Mouse (Mus musculus): ENCODE results near the gene LTO1. TPM values are rescaled to one million over a fixed set of nuclear protein-coding genes. Genes with fewer than 3 reads are reported as not detected.
A peak's percentile ranks its signal among the peaks of the same experiment; 100 is the strongest.
"Not testable (repeated sequence)": the region's sequence is repeated elsewhere in the genome, so short reads cannot be mapped to it uniquely, and the experiment has no call there.

The LTO1 gene
- polyA plus RNA-seq, 1 experiment, result 21.2 TPM

DNA sequence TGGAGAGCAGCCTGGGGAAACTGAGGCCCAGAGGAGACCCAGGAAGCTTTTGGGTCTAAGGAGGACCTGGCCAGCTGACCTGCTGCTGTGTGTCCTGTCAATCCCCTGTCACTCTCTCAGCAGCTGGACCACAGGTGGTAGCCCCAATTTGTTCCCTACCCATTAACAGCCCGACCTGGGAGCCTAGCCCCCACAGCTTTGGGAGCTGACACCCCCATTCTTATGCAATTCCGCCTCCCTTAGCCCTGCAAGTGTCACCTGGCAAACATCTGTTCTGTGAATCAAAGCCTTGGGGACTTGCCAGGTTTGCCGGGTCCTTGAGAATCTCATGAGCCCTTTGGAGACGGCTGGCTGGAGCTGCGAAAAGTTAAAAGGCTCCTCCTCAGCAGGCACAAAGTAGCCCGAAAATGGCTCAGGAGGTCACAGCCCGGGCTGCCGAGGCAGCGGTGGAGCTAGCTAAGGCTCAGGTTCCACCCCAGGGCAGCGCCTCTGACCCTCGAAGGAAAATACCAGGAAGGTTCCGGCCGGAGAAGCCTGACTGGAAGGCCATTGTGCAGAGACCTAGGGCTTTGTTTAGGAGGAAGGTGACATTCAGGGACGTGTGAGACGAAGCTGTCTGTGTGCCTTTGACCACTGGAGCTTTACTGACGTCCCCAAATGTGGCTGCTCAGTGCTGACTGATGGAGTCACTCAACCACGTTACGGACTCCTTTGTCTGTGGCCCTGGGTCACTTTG is 26.2 kb upstream of the LTO1 start:
- H3K4me1 ChIP-seq (ENCODE audit: control insufficient read depth, insufficient read depth, low read length), result no peaks in the 10 kb centered on the region
- no peak overlapping the region for H3K27ac ChIP-seq (ENCODE audit: insufficient read depth, low read length)
- TF ChIP-seq CTCF (IDR thresholded peaks at IDR 0.05; ENCODE audit: borderline replicate concordance, insufficient read depth, low read length) (no peak), POLR2A (IDR thresholded peaks at IDR 0.05; ENCODE audit: low read depth, low read length) (no peak)
- no peak overlapping the region for H3K4me3 ChIP-seq (ENCODE audit: insufficient read depth, low read length)

GRCm38 (mm10) chr7:144890661-144891060 is 24.2 kb upstream of the LTO1 start:
- H3K4me1 ChIP-seq (ENCODE audit: control insufficient read depth, insufficient read depth, low read length); H3K27ac ChIP-seq (ENCODE audit: insufficient read depth, low read length); H3K4me3 ChIP-seq (ENCODE audit: insufficient read depth, low read length): not testable (repeated sequence)

GRCm38 (mm10) chr7:144891863-144892262 is 23.0 kb upstream of the LTO1 start:
- H3K4me1 ChIP-seq (ENCODE audit: control insufficient read depth, insufficient read depth, low read length), result no peaks in the 10 kb centered on the region
- H3K27ac ChIP-seq (ENCODE audit: insufficient read depth, low read length), result no peak overlapping the region
- no peak for TF ChIP-seq CTCF (IDR thresholded peaks at IDR 0.05; ENCODE audit: borderline replicate concordance, insufficient read depth, low read length)
- TF ChIP-seq POLR2A (IDR thresholded peaks at IDR 0.05; ENCODE audit: low read depth, low read length), result no peak
- H3K4me3 ChIP-seq (ENCODE audit: insufficient read depth, low read length), result no peak overlapping the region

- Histone ChIP-seq H3K4me3 (ENCODE audit: insufficient read depth, low read length) (no peak overlapping the region), H3K4me1 (ENCODE audit: control insufficient read depth, insufficient read depth, low read length) (no peaks in the 10 kb centered on the region)
- TF ChIP-seq CTCF (IDR thresholded peaks at IDR 0.05; ENCODE audit: borderline replicate concordance, insufficient read depth, low read length) (no peak), POLR2A (IDR thresholded peaks at IDR 0.05; ENCODE audit: low read depth, low read length) (no peak)
Measured at GRCm38 (mm10) chr7:144892322-144892721, 22.6 kb upstream of the LTO1 start.

GRCm38 (mm10) chr7:144894191-144894590 is 20.7 kb upstream of the LTO1 start:
- Histone ChIP-seq H3K4me3 (ENCODE audit: insufficient read depth, low read length) (no peak overlapping the region), H3K27ac (ENCODE audit: insufficient read depth, low read length) (no peak overlapping the region), H3K4me1 (ENCODE audit: control insufficient read depth, insufficient read depth, low read length) (no peaks in the 10 kb centered on the region)
- TF ChIP-seq POLR2A (IDR thresholded peaks at IDR 0.05; ENCODE audit: low read depth, low read length) (no peak), CTCF (IDR thresholded peaks at IDR 0.05; ENCODE audit: borderline replicate concordance, insufficient read depth, low read length) (no peak)

More at GRCm38 (mm10) chr7:144892322-144892721, 22.6 kb upstream of the LTO1 start:
- no peak overlapping the region for H3K27ac ChIP-seq (ENCODE audit: insufficient read depth, low read length)

DNA sequence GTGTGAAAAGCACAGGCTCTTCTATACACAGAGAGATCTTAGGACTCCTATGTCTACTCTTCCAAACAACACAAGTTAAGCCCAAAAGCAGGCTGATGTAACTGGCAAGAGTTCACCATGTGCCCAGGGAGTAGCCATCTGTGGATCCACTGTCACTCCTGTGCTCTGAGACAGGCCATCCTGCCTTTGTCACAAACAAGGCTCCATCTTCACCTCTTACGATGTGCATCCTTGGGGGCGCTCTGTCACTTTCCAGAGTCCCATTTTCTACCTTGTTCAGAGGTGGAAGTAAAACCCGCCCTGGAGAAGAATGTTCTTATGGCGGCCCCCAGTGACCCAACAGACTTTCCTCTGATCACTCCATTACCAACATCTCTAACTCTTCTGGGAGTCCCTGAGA is 20.2 kb upstream of the LTO1 start:
- Histone ChIP-seq H3K4me3 (ENCODE audit: insufficient read depth, low read length) (no peak overlapping the region), H3K27ac (ENCODE audit: insufficient read depth, low read length) (no peak overlapping the region), H3K4me1 (ENCODE audit: control insufficient read depth, insufficient read depth, low read length) (no peaks in the 10 kb centered on the region)
- TF ChIP-seq CTCF (IDR thresholded peaks at IDR 0.05; ENCODE audit: borderline replicate concordance, insufficient read depth, low read length) (no peak), POLR2A (IDR thresholded peaks at IDR 0.05; ENCODE audit: low read depth, low read length) (no peak)

- peak overlapping the region; percentile 18; the same call in 1 of the 2 replicates for H3K4me3 ChIP-seq (ENCODE audit: insufficient read depth, low read length)
- TF ChIP-seq POLR2A (IDR thresholded peaks at IDR 0.05; ENCODE audit: low read depth, low read length), result no peak
- TF ChIP-seq CTCF (IDR thresholded peaks at IDR 0.05; ENCODE audit: borderline replicate concordance, insufficient read depth, low read length), result peak; percentile 99
- no peaks in the 10 kb centered on the region for H3K4me1 ChIP-seq (ENCODE audit: control insufficient read depth, insufficient read depth, low read length)
- H3K27ac ChIP-seq (ENCODE audit: insufficient read depth, low read length), result no peak overlapping the region
Measured at GRCm38 (mm10) chr7:144895305-144896111, 19.4 kb upstream of the LTO1 start.

GRCm38 (mm10) chr7:144896294-144897218 is 18.3 kb upstream of the LTO1 start, which contains the start of gene Fgf15:
Gene Fgf15 (plus strand): TSS chr7:144896531.
- no peak within 1 kb of the TSS for H3K27ac ChIP-seq (ENCODE audit: insufficient read depth, low read length)
- H3K4me1 ChIP-seq (ENCODE audit: control insufficient read depth, insufficient read depth, low read length), result no peaks in the 10 kb centered on the region
- TF ChIP-seq CTCF (IDR thresholded peaks at IDR 0.05; ENCODE audit: borderline replicate concordance, insufficient read depth, low read length), result no peak
- TF ChIP-seq POLR2A (IDR thresholded peaks at IDR 0.05; ENCODE audit: low read depth, low read length), result no peak
- H3K4me3 ChIP-seq (ENCODE audit: insufficient read depth, low read length), result peak within 1 kb of the TSS; percentile 18; the same call in 1 of the 2 replicates

DNA sequence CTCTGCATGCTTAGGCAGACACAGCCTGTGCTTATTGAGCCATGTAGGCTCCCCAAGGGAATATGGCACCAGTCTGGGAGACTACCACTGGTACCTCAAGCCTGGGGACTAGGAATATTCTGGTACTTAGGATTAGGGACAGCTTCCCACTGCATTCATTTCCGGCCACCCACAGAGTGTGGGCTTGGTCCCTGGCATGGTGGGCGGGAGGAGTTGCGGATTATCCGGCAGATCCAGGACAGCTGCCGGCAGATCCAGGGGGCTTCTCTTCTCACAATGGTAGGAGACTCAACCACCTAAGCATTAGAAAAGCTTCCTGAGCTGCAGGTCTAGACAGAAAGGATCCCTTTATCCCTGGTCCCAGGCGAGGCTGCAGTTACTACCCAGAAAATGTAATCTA is 16.4 kb upstream of the LTO1 start:
- no peak overlapping the region for H3K27ac ChIP-seq (ENCODE audit: insufficient read depth, low read length)
- H3K4me1 ChIP-seq (ENCODE audit: control insufficient read depth, insufficient read depth, low read length), result no peaks in the 10 kb centered on the region
- TF ChIP-seq CTCF (IDR thresholded peaks at IDR 0.05; ENCODE audit: borderline replicate concordance, insufficient read depth, low read length), result no peak
- no peak for TF ChIP-seq POLR2A (IDR thresholded peaks at IDR 0.05; ENCODE audit: low read depth, low read length)
- no peak overlapping the region for H3K4me3 ChIP-seq (ENCODE audit: insufficient read depth, low read length)

GRCm38 (mm10) chr7:144905514-144905913 is 9.4 kb upstream of the LTO1 start:
- H3K4me1 ChIP-seq (ENCODE audit: control insufficient read depth, insufficient read depth, low read length); H3K27ac ChIP-seq (ENCODE audit: insufficient read depth, low read length); H3K4me3 ChIP-seq (ENCODE audit: insufficient read depth, low read length): not testable (repeated sequence)

Measured in embryonic fibroblast, embryonic 13.5 days (primary cell).